28 mouse cellular contexts compared by ENCODE assay signal in genomic region chr4:138962719-138963118, GRCm38 (mm10). TPM values are rescaled to one million over a fixed set of nuclear protein-coding genes. Genes with fewer than 3 reads are reported as not detected.
"Had no signal": no experiment of that assay in that cellular context is flagged by ENCODE, and none has a peak within 500 bp of the region (broad histone marks: within the 10 kb centered on the region; RNA-seq: fewer than 3 reads in every experiment).

No protein-coding gene starts in this region.

- DNase-seq: kidney, adult 18-20 months; kidney, adult 9 months; kidney, postnatal 25 days; left cerebral cortex, postnatal 4 days; lung, adult 18-20 months; lung, postnatal 10 days; lung, postnatal 4 days; right cerebral cortex, postnatal 4 days; thymus, postnatal 25 days had no signal

- ATAC-seq: liver, embryonic 12.5 days; midbrain, embryonic 13.5 days; midbrain, embryonic 16.5 days had no signal

- H3K4me3 ChIP-seq: limb, embryonic 12.5 days; limb, embryonic 15.5 days; liver, embryonic 12.5 days; liver, embryonic 15.5 days; lung, embryonic 15.5 days; megakaryocyte, embryonic 14.5 days; midbrain, embryonic 10.5 days; midbrain, embryonic 13.5 days; myocyte; stomach, embryonic 15.5 days had no signal

- H3K9me3 ChIP-seq: limb, embryonic 12.5 days; limb, embryonic 15.5 days; liver, embryonic 12.5 days; liver, embryonic 15.5 days; lung, embryonic 15.5 days; midbrain, embryonic 10.5 days; midbrain, embryonic 13.5 days; stomach, embryonic 15.5 days had no signal

- H3K27ac ChIP-seq: kidney, postnatal 0 days; limb, embryonic 12.5 days; limb, embryonic 15.5 days; liver, embryonic 12.5 days; liver, embryonic 15.5 days; lung, embryonic 15.5 days; midbrain, embryonic 10.5 days; midbrain, embryonic 13.5 days; stomach, embryonic 15.5 days had no signal

- H3K27me3 ChIP-seq: liver, embryonic 15.5 days; lung, embryonic 15.5 days; midbrain, embryonic 13.5 days; stomach, embryonic 15.5 days had no signal

- H3K4me1 ChIP-seq: limb, embryonic 12.5 days; limb, embryonic 15.5 days; liver, embryonic 12.5 days; midbrain, embryonic 10.5 days; midbrain, embryonic 13.5 days; stomach, embryonic 15.5 days had no signal

- H3K36me3 ChIP-seq: limb, embryonic 12.5 days; limb, embryonic 15.5 days; liver, embryonic 12.5 days; liver, embryonic 15.5 days; lung, embryonic 15.5 days; midbrain, embryonic 10.5 days; midbrain, embryonic 13.5 days; stomach, embryonic 15.5 days had no signal

- H3K4me2 ChIP-seq: limb, embryonic 12.5 days; limb, embryonic 15.5 days; liver, embryonic 12.5 days; liver, embryonic 15.5 days; lung, embryonic 15.5 days; midbrain, embryonic 13.5 days; stomach, embryonic 15.5 days had no signal

- H3K9ac ChIP-seq: limb, embryonic 12.5 days; limb, embryonic 15.5 days; liver, embryonic 12.5 days; liver, embryonic 15.5 days; lung, embryonic 15.5 days; midbrain, embryonic 13.5 days; stomach, embryonic 15.5 days had no signal

RNA-seq across cellular contexts. Expression of gene Rnf186, which starts 4.2 kb away (rescaled TPM):
- total RNA-seq: layer of hippocampus, adult 8-10 months; layer of hippocampus, postnatal 10 days; left cerebral cortex, adult 8-10 months; left cerebral cortex, postnatal 14 days; left cerebral cortex, postnatal 4 days; monocyte, adult 5-6 weeks had no signal
- polyA plus RNA-seq: limb, embryonic 12.5 days; liver, embryonic 12.5 days; midbrain, embryonic 10.5 days; midbrain, embryonic 16.5 days; myocyte; neural tube, embryonic 11.5 days; neural tube, embryonic 14.5 days had no signal
